20 mouse cellular contexts compared by ENCODE assay signal in the genomic region with DNA sequence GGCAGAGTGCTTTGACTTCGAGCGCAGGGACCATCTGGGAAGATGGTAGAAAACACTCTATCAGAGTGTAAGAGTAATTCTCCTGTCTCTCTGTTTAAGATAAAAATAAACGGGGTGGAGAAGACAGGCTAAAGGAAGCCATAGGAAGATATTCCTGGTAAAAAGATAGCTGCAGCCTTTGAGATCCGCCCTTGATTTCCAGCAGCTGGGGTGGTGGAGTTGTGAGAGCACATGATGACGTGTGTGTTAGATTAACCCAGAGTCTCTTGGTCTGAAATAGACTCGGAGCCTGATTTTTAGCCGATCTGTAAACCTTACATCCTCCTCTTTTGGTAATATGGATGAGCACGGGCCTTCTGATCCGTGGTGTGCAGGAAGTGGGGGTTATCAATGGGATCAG. TPM values are rescaled to one million over a fixed set of nuclear protein-coding genes. Genes with fewer than 3 reads are reported as not detected.
DNase-seq lines count a peak whose midpoint lies in the region; ATAC-seq lines count a peak whose summit lies in the region.
"Had no signal": no experiment of that assay in that cellular context is flagged by ENCODE, and none has a peak within 500 bp of the region (broad histone marks: within the 10 kb centered on the region; RNA-seq: fewer than 3 reads in every experiment).

No protein-coding gene starts in this region.

- no peak overlapping the region for H3K4me2 ChIP-seq in kidney, embryonic 15.5 days
- H3K4me2 ChIP-seq in lung, embryonic 16.5 days (ENCODE audit: low read depth, low read length), result no peak overlapping the region
- H3K4me2 ChIP-seq: hindbrain, embryonic 12.5 days; intestine, embryonic 15.5 days; limb, embryonic 12.5 days had no signal

- DNase-seq in frontal cortex, adult 2 months (ENCODE audit: extremely low spot score in 1 of 2, low spot score in 1 of 2), result peak; percentile 60 to 63
- no peak for DNase-seq in frontal cortex, postnatal 14 days (ENCODE audit: low spot score in 2 of 2)
- no peak for DNase-seq in kidney, postnatal 25 days
- DNase-seq in lung, postnatal 4 days, result no peak
- DNase-seq in right cerebral cortex, postnatal 36 days (ENCODE audit: low spot score in 2 of 2), result peak; percentile 22 to 50
- DNase-seq in adrenal gland, postnatal 25 days, result no peak
- DNase-seq: cerebellum, adult 2 months; gastrocnemius, postnatal 25 days; thymus, postnatal 36 days had no signal

- no peaks in the 10 kb centered on the region for H3K9me3 ChIP-seq in kidney, embryonic 15.5 days (replicated peaks)
- H3K9me3 ChIP-seq in lung, embryonic 16.5 days (ENCODE audit: control insufficient read depth, low read length), result no peaks in the 10 kb centered on the region
- H3K9me3 ChIP-seq: hindbrain, embryonic 12.5 days; intestine, embryonic 15.5 days; limb, embryonic 12.5 days had no signal

- H3K36me3 ChIP-seq in kidney, embryonic 15.5 days, result peaks cover 13% of the 10 kb centered on the region
- H3K36me3 ChIP-seq in lung, embryonic 16.5 days (ENCODE audit: control insufficient read depth, insufficient read depth, low read length), result peaks cover 3% of the 10 kb centered on the region; the same call in 1 of the 2 replicates
- H3K36me3 ChIP-seq: hindbrain, embryonic 12.5 days had no signal

- 68% methylated on average over 9 of the region's 9 CpGs for WGBS in kidney, embryonic 15.5 days
- WGBS in lung, embryonic 16.5 days, result 50% methylated on average over 9 of the region's 9 CpGs

- no peak overlapping the region for H3K4me3 ChIP-seq in kidney, embryonic 15.5 days (replicated peaks)
- H3K4me3 ChIP-seq in lung, embryonic 16.5 days (ENCODE audit: low read length), result no peak overlapping the region
- H3K4me3 ChIP-seq: hindbrain, embryonic 12.5 days; intestine, embryonic 15.5 days; limb, embryonic 12.5 days had no signal

- ATAC-seq in kidney, embryonic 15.5 days (replicated peaks; ENCODE audit: low FRiP score), result no peak
- ATAC-seq in lung, embryonic 16.5 days (ENCODE audit: low read depth), result no peak
- ATAC-seq: forebrain, embryonic 16.5 days; intestine, embryonic 15.5 days; lung, postnatal 0 days; Patski had no signal

- peak overlapping the region; percentile 15 for H3K27ac ChIP-seq in kidney, embryonic 15.5 days
- H3K27ac ChIP-seq in lung, embryonic 16.5 days (ENCODE audit: low read length), result peak overlapping the region; percentile 61
- H3K27ac ChIP-seq: hindbrain, embryonic 12.5 days; intestine, embryonic 15.5 days; limb, embryonic 12.5 days had no signal

- H3K9ac ChIP-seq in kidney, embryonic 15.5 days, result no peak overlapping the region
- no peak overlapping the region for H3K9ac ChIP-seq in lung, embryonic 16.5 days (ENCODE audit: low read length)
- H3K9ac ChIP-seq: hindbrain, embryonic 12.5 days; intestine, embryonic 15.5 days; limb, embryonic 12.5 days had no signal

- H3K27me3 ChIP-seq in kidney, embryonic 15.5 days, result 0 out of 2 replicates have a peak, but pooled peaks cover 4% of the 10 kb centered on the region
- H3K27me3 ChIP-seq in lung, embryonic 16.5 days (ENCODE audit: control insufficient read depth, insufficient read depth, low read depth, low read length), result no peaks in the 10 kb centered on the region
- H3K27me3 ChIP-seq: hindbrain, embryonic 12.5 days; intestine, embryonic 15.5 days; limb, embryonic 12.5 days; Patski had no signal

- peaks cover 9% of the 10 kb centered on the region; the same call in 1 of the 2 replicates for H3K4me1 ChIP-seq in kidney, embryonic 15.5 days
- H3K4me1 ChIP-seq in lung, embryonic 16.5 days (replicated peaks; ENCODE audit: control insufficient read depth, insufficient read depth, low read length), result peaks cover 14% of the 10 kb centered on the region

RNA-seq across cellular contexts. Expression of a gene that starts 6.0 kb away (rescaled TPM):
- 0.26 and 0.40 TPM in 2 replicates for polyA plus RNA-seq in frontal cortex, adult 2 months (2012; rRNA removed)
- polyA plus RNA-seq in kidney, embryonic 15.5 days (2015; fragmentation: Nextera tagmentation; extraction: Ambion mirVana), result 1.9 and 2.3 TPM in 2 replicates
- polyA plus RNA-seq in lung, embryonic 16.5 days (2015; fragmentation: Nextera tagmentation; extraction: Ambion mirVana), result 2.8 TPM in 2 replicates
- total RNA-seq in adrenal gland, postnatal 25 days (2021), result 4.8 and 6.2 TPM in 2 replicates

RNA-seq across cellular contexts. Expression of a gene that starts 44.1 kb away (rescaled TPM):
- 0.16 TPM in 1 of 2 replicates, not detected in the other for polyA plus RNA-seq in frontal cortex, adult 2 months (2012; rRNA removed)
- 0.66 and 0.95 TPM in 2 replicates for polyA plus RNA-seq in kidney, embryonic 15.5 days (2015; fragmentation: Nextera tagmentation; extraction: Ambion mirVana)
- 0.19 and 1.0 TPM in 2 replicates for polyA plus RNA-seq in lung, embryonic 16.5 days (2015; fragmentation: Nextera tagmentation; extraction: Ambion mirVana)
- total RNA-seq in adrenal gland, postnatal 25 days (2021), result 1.4 TPM in 1 of 2 replicates, not detected in the other
- total RNA-seq: gastrocnemius, postnatal 25 days; layer of hippocampus, adult 8-10 months; neutrophil, adult 5-6 weeks had no signal
- polyA plus RNA-seq: brain, embryonic 14.5 days; cerebellum, adult 2 months; forebrain, embryonic 16.5 days; hindbrain, embryonic 12.5 days; limb, embryonic 12.5 days; Patski had no signal

RNA-seq across cellular contexts. Expression of a gene that starts 52.1 kb away (rescaled TPM):
- 7.9 and 11.3 TPM in 2 replicates for polyA plus RNA-seq in frontal cortex, adult 2 months (2012; rRNA removed)
- polyA plus RNA-seq in kidney, embryonic 15.5 days (2015; fragmentation: Nextera tagmentation; extraction: Ambion mirVana), result not detected in 2 replicates
- 1.3 and 12.4 TPM in 2 replicates for polyA plus RNA-seq in lung, embryonic 16.5 days (2015; fragmentation: Nextera tagmentation; extraction: Ambion mirVana)
- total RNA-seq in adrenal gland, postnatal 25 days (2021), result 23.4 and 50.5 TPM in 2 replicates
- polyA plus RNA-seq: hindbrain, embryonic 12.5 days; limb, embryonic 12.5 days had no signal

Comparison
In these comparisons a context has a peak if more than half of its experiments do, and no peak if none do; other contexts are left out.
1. DNase-seq: peak in frontal cortex, adult 2 months (2 of 2) and right cerebral cortex, postnatal 36 days (2 of 2); none in frontal cortex, postnatal 14 days (0 of 2), kidney, postnatal 25 days (0 of 2), lung, postnatal 4 days (0 of 2) and adrenal gland, postnatal 25 days (single experiment).